Mouse (Mus musculus): ENCODE measurements around the gene 4930430F08Rik. TPM values are rescaled to one million over a fixed set of nuclear protein-coding genes. Genes with fewer than 3 reads are reported as not detected.

4930430F08Rik gene
- polyA plus RNA-seq, 1 experiment, result 2.9 TPM

- WGBS, result 91% methylated on average over 9 of the region's 9 CpGs
- no peak for DNase-seq (ENCODE audit: low read depth, low spot score)
Measured at GRCm38 (mm10) chr10:100524499-100525390, 65.5 kb downstream of the 4930430F08Rik start.

GRCm38 (mm10) chr10:100522330-100522729 lies 67.9 kb downstream of the 4930430F08Rik start:
- no peak for DNase-seq (ENCODE audit: low read depth, low spot score)
- 90% methylated on average over 9 of the region's 9 CpGs for WGBS

Other genes starting within 250 kb of the 4930430F08Rik start
- not detected in 2 replicates for gene Gm4302, start 249.6 kb downstream of the 4930430F08Rik start, polyA plus RNA-seq (2012; rRNA removed)
- not detected in 2 replicates for gene Gm4303, start 244.5 kb downstream of the 4930430F08Rik start, polyA plus RNA-seq (2012; rRNA removed)
- not detected in 2 replicates for gene Gm4305, start 239.3 kb downstream of the 4930430F08Rik start, polyA plus RNA-seq (2012; rRNA removed)
- gene Gm4307, start 229.1 kb downstream of the 4930430F08Rik start, polyA plus RNA-seq (2012; rRNA removed), result not detected in 2 replicates
- gene Gm4312, start 207.9 kb downstream of the 4930430F08Rik start, polyA plus RNA-seq (2012; rRNA removed), result not detected in 2 replicates
- 1.3 and 5.9 TPM in 2 replicates for gene Tmtc3, start 103.1 kb downstream of the 4930430F08Rik start, polyA plus RNA-seq (2012; rRNA removed)
- 0.20 and 0.27 TPM in 2 replicates for gene Cep290, start 102.9 kb downstream of the 4930430F08Rik start, polyA plus RNA-seq (2012; rRNA removed)
- gene 1700017N19Rik, start 61 bp upstream of the 4930430F08Rik start, polyA plus RNA-seq (2012; rRNA removed), result not detected in 2 replicates